Mouse (Mus musculus) midbrain, embryonic 14.5 days (tissue): Measurements from ENCODE around the gene Abca17. TPM values are rescaled to one million over a fixed set of nuclear protein-coding genes. Genes with fewer than 3 reads are reported as not detected.

ENCODE experiments used
- ATAC-seq: fragments of 200-750 bp; cut with Nextera tagmentation; 2 replicates; pipeline ENCODE4 v1.8.0; 2017; ENCODE audit warnings: moderate number of reproducible peaks, moderate library complexity; ENCODE audit not compliant: low FRiP score, low TSS enrichment
- DNase-seq: peaks from one replicate; pipeline ENCODE4 v3.0.0-alpha.2; 2015
- H3K27ac ChIP-seq: fragments of 300-500 bp; sonication (generic); replicated peaks from 2 replicates; pipeline ENCODE4 v1.5.1; 2014; ENCODE audit warnings: mild to moderate bottlenecking, low read depth, low read length, moderate library complexity
- H3K27me3 ChIP-seq: fragments of 300-500 bp; sonication (generic); 2 replicates; pipeline ENCODE4 v1.6.1; 2014; ENCODE audit warnings: low read length, control low read depth, mixed read lengths; ENCODE audit not compliant: control insufficient read depth, insufficient read depth
- H3K36me3 ChIP-seq: fragments of 300-500 bp; sonication (generic); 2 replicates; pipeline ENCODE4 v1.6.1; 2014; ENCODE audit warnings: low read length, control low read depth; ENCODE audit not compliant: control insufficient read depth, insufficient read depth
- H3K4me1 ChIP-seq: fragments of 300-500 bp; sonication (generic); 2 replicates; pipeline ENCODE4 v1.6.1; 2014; ENCODE audit warnings: mild to moderate bottlenecking, antibody characterized with exemption, low read length, control low read depth; ENCODE audit not compliant: control insufficient read depth, insufficient read depth
- H3K4me2 ChIP-seq: fragments of 300-500 bp; sonication (generic); 2 replicates; pipeline ENCODE4 v1.6.1; 2014; ENCODE audit warnings: mild to moderate bottlenecking, low read length, moderate library complexity
- H3K4me3 ChIP-seq: fragments of 300-500 bp; sonication (generic); replicated peaks from 2 replicates; pipeline ENCODE4 v1.5.1; 2014; ENCODE audit warnings: low read depth, low read length
- H3K9ac ChIP-seq: fragments of 300-500 bp; sonication (generic); replicated peaks from 2 replicates; pipeline ENCODE4 v1.6.1; 2014; ENCODE audit warnings: mild to moderate bottlenecking, low read length, moderate library complexity
- H3K9me3 ChIP-seq: fragments of 300-500 bp; sonication (generic); 2 replicates; pipeline ENCODE4 v1.6.1; 2016; ENCODE audit warnings: low read length, control low read depth, mixed read lengths; ENCODE audit not compliant: control insufficient read depth
- WGBS: fragments of 180-500 bp; shearing (Covaris S2); extraction: QIAGEN DNeasy Blood & Tissue Kit; methylation state at CpG from one replicate; pipeline ENCODE4 v1.1.7; 2014; 5-methylcytosine and 5-hydroxymethylcytosine counted together
- polyA plus RNA-seq: library from polyadenylated mRNA; unstranded; fragments of >200 nt; fragmentation: Nextera tagmentation; extraction: Ambion mirVana; gene quantifications from 2 replicates; pipeline ENCODE4 v1.2.1, GENCODE M21; 2014

The Abca17 gene
- polyA plus RNA-seq, 1 experiment from 2014 or later = 0.18 TPM

- peaks cover 64% of the 10 kb centered on the region for H3K36me3 ChIP-seq
- no peaks in the 10 kb centered on the region for H3K27me3 ChIP-seq
- H3K9me3 ChIP-seq = no peaks in the 10 kb centered on the region
- H3K4me3 ChIP-seq = no peak overlapping the region
- 91% methylated on average over 4 of the region's 4 CpGs for WGBS
- DNase-seq (peak; percentile 46), ATAC-seq (no peak)
- H3K4me1 ChIP-seq = no peaks in the 10 kb centered on the region
- H3K4me2 ChIP-seq = no peak overlapping the region
- H3K27ac ChIP-seq = no peak overlapping the region
- no peak overlapping the region for H3K9ac ChIP-seq
Measured at GRCm38 (mm10) chr17:24243311-24243969, 107.4 kb downstream of the Abca17 start.

DNA sequence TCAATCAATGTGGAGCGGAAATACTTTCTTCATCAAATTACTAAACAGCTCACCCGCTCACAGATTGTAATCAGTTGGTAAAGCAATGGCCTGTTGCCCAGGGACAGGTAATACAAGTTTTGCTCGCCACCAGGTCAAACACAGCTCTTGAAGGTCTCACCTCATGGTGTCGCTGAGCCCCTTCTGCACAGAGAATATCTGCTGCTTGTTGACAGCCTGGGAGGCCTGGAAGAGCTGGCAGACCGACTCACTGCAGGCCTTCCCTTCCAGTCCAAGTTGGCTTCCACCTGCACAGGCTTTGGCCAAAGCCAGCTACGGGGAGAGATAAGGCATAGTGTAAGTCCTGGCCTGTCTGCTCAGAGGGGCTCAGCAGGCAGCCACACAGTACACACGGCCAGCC, 113.9 kb downstream of the Abca17 start:
- H3K36me3 ChIP-seq = peaks cover 72% of the 10 kb centered on the region

GRCm38 (mm10) chr17:24236479-24236878, 114.4 kb downstream of the Abca17 start:
- Histone ChIP-seq H3K27ac (no peak overlapping the region), H3K9me3 (no peaks in the 10 kb centered on the region), H3K4me1 (no peaks in the 10 kb centered on the region), H3K27me3 (no peaks in the 10 kb centered on the region), H3K4me2 (no peak overlapping the region), H3K4me3 (no peak overlapping the region), H3K36me3 (peaks cover 70% of the 10 kb centered on the region), H3K9ac (no peak overlapping the region)
- DNase-seq (no peak), ATAC-seq (no peak)
- WGBS = 93% methylated on average over 1 of the region's 1 CpGs

More for the DNA sequence above, 113.9 kb downstream of the Abca17 start:
- Histone ChIP-seq H3K27me3 (no peaks in the 10 kb centered on the region), H3K4me2 (no peak overlapping the region), H3K9ac (no peak overlapping the region), H3K27ac (no peak overlapping the region), H3K4me3 (no peak overlapping the region), H3K9me3 (no peaks in the 10 kb centered on the region), H3K4me1 (no peaks in the 10 kb centered on the region)
- ATAC-seq (no peak), DNase-seq (no peak)
- WGBS = 91% methylated on average over 7 of the region's 7 CpGs

- Histone ChIP-seq H3K27ac (no peak overlapping the region), H3K9ac (no peak overlapping the region), H3K4me1 (no peaks in the 10 kb centered on the region), H3K36me3 (peaks cover 62% of the 10 kb centered on the region), H3K4me3 (no peak overlapping the region), H3K27me3 (no peaks in the 10 kb centered on the region), H3K9me3 (no peaks in the 10 kb centered on the region), H3K4me2 (no peak overlapping the region)
- 90% methylated on average over 7 of the region's 7 CpGs for WGBS
- ATAC-seq = no peak
- DNase-seq = no peak
Measured at GRCm38 (mm10) chr17:24227941-24228340, 122.9 kb downstream of the Abca17 start.

- H3K9ac ChIP-seq = no peak overlapping the region
- no peak overlapping the region for H3K27ac ChIP-seq
- H3K36me3 ChIP-seq = peaks cover 57% of the 10 kb centered on the region
- H3K27me3 ChIP-seq = no peaks in the 10 kb centered on the region
- 93% methylated on average over 8 of the region's 8 CpGs for WGBS
- ATAC-seq (no peak), DNase-seq (no peak)
- no peak overlapping the region for H3K4me3 ChIP-seq
- H3K9me3 ChIP-seq = no peaks in the 10 kb centered on the region
- no peaks in the 10 kb centered on the region for H3K4me1 ChIP-seq
- H3K4me2 ChIP-seq = no peak overlapping the region
Measured at GRCm38 (mm10) chr17:24226721-24227120, 124.1 kb downstream of the Abca17 start.

DNA sequence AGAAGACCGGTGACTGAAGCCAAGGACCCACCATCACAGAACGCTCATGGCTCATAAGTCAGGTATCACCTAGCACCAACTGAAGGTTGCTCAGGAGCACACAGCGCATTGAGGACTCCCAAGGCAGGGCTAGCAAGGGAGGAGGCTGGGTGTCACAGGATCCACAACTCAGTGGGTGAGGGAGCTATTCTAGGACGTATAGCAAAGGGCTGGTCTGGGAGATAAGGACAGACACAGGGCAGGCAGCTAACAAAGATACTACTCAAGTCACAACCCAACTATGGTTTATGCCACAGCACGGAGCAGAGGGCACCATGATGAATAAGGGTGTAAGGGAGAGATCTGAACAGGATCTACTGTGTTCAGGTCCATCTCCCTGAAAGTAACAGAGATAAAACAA, 125.0 kb downstream of the Abca17 start:
- WGBS = 94% methylated on average over 5 of the region's 5 CpGs
- Histone ChIP-seq H3K36me3 (peaks cover 56% of the 10 kb centered on the region), H3K27me3 (no peaks in the 10 kb centered on the region), H3K4me1 (no peaks in the 10 kb centered on the region; the same call in 1 of the 2 replicates), H3K4me3 (no peak overlapping the region), H3K4me2 (no peak overlapping the region), H3K9me3 (no peaks in the 10 kb centered on the region), H3K9ac (no peak overlapping the region), H3K27ac (no peak overlapping the region)
- DNase-seq (no peak), ATAC-seq (no peak)

- DNase-seq = no peak
- Histone ChIP-seq H3K4me3 (no peak overlapping the region), H3K27me3 (no peaks in the 10 kb centered on the region), H3K4me1 (peaks cover 4% of the 10 kb centered on the region), H3K36me3 (peaks cover 48% of the 10 kb centered on the region), H3K27ac (no peak overlapping the region), H3K4me2 (no peak overlapping the region), H3K9ac (no peak overlapping the region), H3K9me3 (no peaks in the 10 kb centered on the region)
- ATAC-seq = no peak
- 93% methylated on average over 10 of the region's 10 CpGs for WGBS
Measured at GRCm38 (mm10) chr17:24224741-24225140, 126.1 kb downstream of the Abca17 start.

DNA sequence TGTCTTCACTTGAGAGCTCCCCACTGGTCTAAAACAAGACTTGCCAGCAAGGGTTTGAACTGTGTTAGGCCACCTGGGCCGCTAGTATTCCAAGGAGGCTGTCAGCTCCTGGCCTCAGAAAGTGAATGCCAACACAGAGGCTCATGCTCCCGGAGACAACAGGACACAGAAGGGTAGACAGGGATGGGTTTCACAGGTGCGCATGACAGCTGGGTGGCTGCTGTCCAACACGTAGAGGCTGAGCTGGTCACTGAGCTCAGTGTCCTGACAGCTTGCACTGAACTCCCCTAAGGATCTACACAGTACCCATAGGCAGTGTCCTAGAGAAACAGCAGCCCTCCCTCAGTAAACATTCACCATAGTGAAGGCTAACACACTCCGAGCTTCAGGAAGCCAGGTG, 127.4 kb downstream of the Abca17 start:
- WGBS = 91% methylated on average over 5 of the region's 5 CpGs

GRCm38 (mm10) chr17:24222653-24223052, 128.2 kb downstream of the Abca17 start:
- no peak for DNase-seq
- no peak overlapping the region for H3K27ac ChIP-seq
- peaks cover 8% of the 10 kb centered on the region for H3K4me1 ChIP-seq
- 82% methylated on average over 6 of the region's 6 CpGs for WGBS
- no peak overlapping the region for H3K4me3 ChIP-seq
- ATAC-seq = no peak
- peaks cover 49% of the 10 kb centered on the region for H3K36me3 ChIP-seq
- no peaks in the 10 kb centered on the region for H3K27me3 ChIP-seq
- H3K4me2 ChIP-seq = no peak overlapping the region
- no peaks in the 10 kb centered on the region for H3K9me3 ChIP-seq
- no peak overlapping the region for H3K9ac ChIP-seq

More for the DNA sequence above, 127.4 kb downstream of the Abca17 start:
- no peak for ATAC-seq
- no peak for DNase-seq
- Histone ChIP-seq H3K27me3 (no peaks in the 10 kb centered on the region), H3K9me3 (no peaks in the 10 kb centered on the region), H3K36me3 (peaks cover 48% of the 10 kb centered on the region), H3K4me2 (no peak overlapping the region), H3K9ac (no peak overlapping the region), H3K27ac (no peak overlapping the region), H3K4me1 (peaks cover 8% of the 10 kb centered on the region), H3K4me3 (no peak overlapping the region)
